Mouse (Mus musculus) intestine, postnatal 0 days (tissue): ENCODE measurements around the gene Pnkp. TPM values are rescaled to one million over a fixed set of nuclear protein-coding genes. Genes with fewer than 3 reads are reported as not detected.

Experiments
- ATAC-seq: fragments of 200-750 bp; cut with Nextera tagmentation; 2 replicates; pipeline ENCODE4 v1.8.0; 2017; ENCODE audit warnings: mild to moderate bottlenecking, moderate TSS enrichment, moderate library complexity
- H3K27ac ChIP-seq: fragments of 300-500 bp; sonication (generic); 2 replicates; pipeline ENCODE4 v1.5.1; 2014; ENCODE audit warnings: mild to moderate bottlenecking, low read depth, low read length, moderate library complexity
- H3K27me3 ChIP-seq: fragments of 300-500 bp; sonication (generic); replicated peaks from 2 replicates; pipeline ENCODE4 v1.6.1; 2014; ENCODE audit warnings: low read length, mixed read lengths; ENCODE audit not compliant: control insufficient read depth, insufficient read depth
- H3K36me3 ChIP-seq: fragments of 300-500 bp; sonication (generic); 2 replicates; pipeline ENCODE4 v1.6.1; 2014; ENCODE audit warnings: mild to moderate bottlenecking, moderate library complexity; ENCODE audit not compliant: control insufficient read depth, insufficient read depth
- H3K4me1 ChIP-seq: fragments of 300-500 bp; sonication (generic); replicated peaks from 2 replicates; pipeline ENCODE4 v1.6.1; 2014; ENCODE audit warnings: antibody characterized with exemption, low read length, mixed read lengths; ENCODE audit not compliant: control insufficient read depth, insufficient read depth
- H3K4me2 ChIP-seq: fragments of 300-500 bp; sonication (generic); replicated peaks from 2 replicates; pipeline ENCODE4 v1.6.1; 2014; ENCODE audit warnings: low read depth, mild to moderate bottlenecking, moderate library complexity
- H3K4me3 ChIP-seq: fragments of 300-500 bp; sonication (generic); 2 replicates; pipeline ENCODE4 v1.5.1; 2014; ENCODE audit warnings: low read depth, low read length
- H3K9ac ChIP-seq: fragments of 300-500 bp; sonication (generic); 2 replicates; pipeline ENCODE4 v1.6.1; 2014; ENCODE audit warnings: mild to moderate bottlenecking, low read depth, low read length
- H3K9me3 ChIP-seq: fragments of 300-500 bp; sonication (generic); 2 replicates; pipeline ENCODE4 v1.6.1; 2016; ENCODE audit warnings: mixed run types; ENCODE audit not compliant: control insufficient read depth
- CTCF ChIP-seq: sonication (generic); IDR thresholded peaks from 2 replicates; pipeline ENCODE4 v1.5.1; 2016; ENCODE audit warnings: low read depth, mild to moderate bottlenecking, control low read depth, antibody characterized with exemption, moderate library complexity
- WGBS: fragments of 180-500 bp; shearing (Covaris S2); extraction: QIAGEN DNeasy Blood & Tissue Kit; methylation state at CpG from one replicate; pipeline ENCODE4 v1.1.7; 2014; 5-methylcytosine and 5-hydroxymethylcytosine counted together
- polyA plus RNA-seq: library from polyadenylated mRNA; unstranded; fragments of >200 nt; fragmentation: Nextera tagmentation; extraction: Ambion mirVana; gene quantifications from 2 replicates; pipeline ENCODE4 v1.2.1, GENCODE M21; 2015

Gene Pnkp
- polyA plus RNA-seq, 1 experiment from 2014 or later = 27.7 TPM

DNA sequence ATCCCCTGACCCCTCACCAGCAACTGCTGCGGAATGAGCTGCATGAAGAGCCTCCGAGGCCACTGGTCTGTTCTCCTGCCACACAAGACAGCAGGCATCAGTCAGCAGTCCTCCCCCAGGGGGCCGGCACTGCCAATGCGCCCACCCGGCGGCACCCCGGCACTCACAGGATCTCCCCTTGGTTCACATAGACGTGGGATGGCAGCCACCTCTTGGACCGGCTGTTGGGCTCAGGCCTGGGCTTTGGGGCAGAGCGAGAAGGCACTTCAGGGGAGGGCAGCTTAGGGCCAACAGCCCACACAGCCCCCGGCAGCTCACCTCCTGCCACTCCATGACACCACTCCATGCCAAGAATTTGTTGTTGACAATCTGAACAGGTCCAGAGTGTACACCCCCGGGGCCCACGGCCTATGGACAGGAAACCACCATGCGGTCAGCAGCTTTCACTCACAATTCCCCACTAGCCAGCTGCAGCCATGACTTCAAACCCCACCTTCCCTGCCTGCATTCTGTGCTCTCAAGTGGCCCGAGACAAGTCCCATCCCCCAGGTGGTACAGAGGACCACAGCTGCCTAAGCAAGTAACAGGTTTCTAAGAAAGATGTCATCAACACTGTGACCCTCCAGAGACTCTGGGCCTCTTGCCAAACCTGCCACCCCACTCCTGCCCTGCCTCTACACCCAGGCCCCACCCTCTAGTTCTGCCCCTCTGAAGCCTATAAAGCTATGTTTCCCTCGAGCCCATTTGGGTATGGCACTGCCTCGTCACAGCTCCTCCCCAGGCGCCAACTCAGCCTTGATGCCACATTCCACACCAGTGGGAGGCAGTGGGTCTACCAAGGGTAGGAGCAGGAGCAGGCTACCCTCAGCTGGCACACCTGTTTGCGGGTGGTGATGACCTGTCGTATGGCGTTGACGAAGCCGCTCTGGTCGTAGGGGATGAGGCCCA, 7.9 kb downstream of the Pnkp start:
- Histone ChIP-seq H3K27me3 (no peaks in the 10 kb centered on the region), H3K9me3 (no peaks in the 10 kb centered on the region), H3K4me2 (no peak overlapping the region), H3K4me3 (no peak overlapping the region), H3K27ac (0 out of 2 replicates have a peak overlapping the region, but pooled peaks have one; percentile 21), H3K36me3 (peaks cover 42% of the 10 kb centered on the region), H3K9ac (no peak overlapping the region), H3K4me1 (peaks cover 27% of the 10 kb centered on the region)
- no peak for ATAC-seq
- TF ChIP-seq CTCF = no peak
- WGBS = 78% methylated on average over 24 of the region's 24 CpGs

DNA sequence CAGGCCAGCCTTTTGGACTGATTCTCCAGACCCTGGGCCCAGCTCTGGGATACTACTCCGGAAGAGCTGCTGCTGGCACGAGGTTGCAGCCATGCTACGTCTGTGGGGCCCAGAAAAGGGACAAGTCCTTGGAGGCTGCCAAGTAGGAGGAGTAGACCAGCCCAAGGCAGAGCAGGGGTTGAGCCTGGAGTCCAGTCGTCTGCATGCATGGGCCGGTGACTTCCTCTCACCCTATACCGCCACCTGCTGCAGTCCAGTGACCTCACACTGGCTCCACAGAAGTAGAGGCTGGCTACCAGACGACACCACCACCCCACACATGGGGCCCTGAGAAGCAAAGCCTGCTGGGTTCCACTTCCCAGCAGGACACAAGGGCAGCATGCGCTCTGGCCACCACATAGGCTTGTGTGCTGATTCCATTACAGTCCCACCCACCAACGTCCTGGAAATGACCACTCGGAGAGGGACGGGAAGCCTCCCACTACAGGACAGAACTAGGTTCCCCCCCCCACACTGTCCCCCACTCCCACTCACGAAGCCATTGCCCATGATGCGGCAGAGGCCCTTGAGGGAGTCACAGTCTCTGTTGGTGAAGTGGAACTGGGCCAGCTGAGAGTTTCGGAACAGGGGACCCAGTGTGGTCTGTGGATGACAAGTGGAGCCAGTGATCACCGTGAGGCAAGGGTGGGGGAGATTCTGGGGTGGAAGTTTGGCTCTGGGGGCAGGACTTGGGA, 9.5 kb downstream of the Pnkp start:
- Histone ChIP-seq H3K4me1 (peaks cover 27% of the 10 kb centered on the region), H3K36me3 (peaks cover 38% of the 10 kb centered on the region), H3K9me3 (no peaks in the 10 kb centered on the region), H3K27ac (peak overlapping the region; percentile 37), H3K4me3 (peak overlapping the region; percentile 1; the same call in 1 of the 2 replicates), H3K4me2 (peak overlapping the region; percentile 79), H3K9ac (peak overlapping the region; percentile 45), H3K27me3 (no peaks in the 10 kb centered on the region)
- TF ChIP-seq CTCF = peak; percentile 64
- WGBS = 29% methylated on average over 15 of the region's 15 CpGs
- peak; percentile 29 for ATAC-seq

DNA sequence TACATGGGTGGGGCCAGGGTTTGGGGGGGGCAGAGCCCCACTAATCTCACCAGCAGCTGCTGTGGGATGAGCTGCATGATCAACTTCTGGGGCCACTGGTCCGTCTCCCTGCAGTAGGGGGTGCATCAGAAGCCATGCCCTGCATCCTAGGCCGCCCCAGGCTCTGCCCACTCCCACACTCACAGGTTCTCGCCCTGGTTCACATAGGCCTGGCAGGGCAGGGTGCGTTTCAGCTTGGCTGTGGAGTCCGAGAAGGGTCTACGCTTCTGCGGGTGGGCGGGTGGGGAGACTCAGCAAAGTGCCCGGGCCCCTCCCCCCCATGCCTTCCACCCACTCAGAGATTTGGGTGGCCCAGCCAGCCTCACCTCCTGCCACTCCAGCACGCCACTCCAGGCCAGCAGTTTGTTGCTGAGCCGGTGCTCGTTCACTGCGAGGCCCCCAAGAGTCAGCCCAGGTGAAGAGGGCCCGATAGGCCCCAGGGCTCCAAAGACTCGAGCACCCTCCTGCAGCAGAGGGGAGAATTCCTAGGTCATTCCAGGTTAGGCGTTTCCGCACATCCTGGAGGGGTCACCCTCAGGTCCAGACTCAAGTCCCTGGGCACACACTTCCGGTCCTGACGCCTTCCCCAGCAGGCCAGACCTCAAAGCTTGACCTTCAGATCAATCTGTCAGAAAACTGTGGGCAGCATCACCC, 10.2 kb downstream of the Pnkp start:
- ATAC-seq = no peak
- H3K4me3 ChIP-seq = peak overlapping the region; percentile 86; the same call in 1 of the 2 replicates
- 58% methylated on average over 18 of the region's 19 CpGs for WGBS
- peaks cover 27% of the 10 kb centered on the region for H3K4me1 ChIP-seq
- no peaks in the 10 kb centered on the region for H3K27me3 ChIP-seq
- peaks cover 31% of the 10 kb centered on the region for H3K36me3 ChIP-seq
- H3K27ac ChIP-seq = 0 out of 2 replicates have a peak overlapping the region, but pooled peaks have one; percentile 37
- TF ChIP-seq CTCF = no peak
- H3K4me2 ChIP-seq = peak overlapping the region; percentile 79
- no peaks in the 10 kb centered on the region for H3K9me3 ChIP-seq
- no peak overlapping the region for H3K9ac ChIP-seq

DNA sequence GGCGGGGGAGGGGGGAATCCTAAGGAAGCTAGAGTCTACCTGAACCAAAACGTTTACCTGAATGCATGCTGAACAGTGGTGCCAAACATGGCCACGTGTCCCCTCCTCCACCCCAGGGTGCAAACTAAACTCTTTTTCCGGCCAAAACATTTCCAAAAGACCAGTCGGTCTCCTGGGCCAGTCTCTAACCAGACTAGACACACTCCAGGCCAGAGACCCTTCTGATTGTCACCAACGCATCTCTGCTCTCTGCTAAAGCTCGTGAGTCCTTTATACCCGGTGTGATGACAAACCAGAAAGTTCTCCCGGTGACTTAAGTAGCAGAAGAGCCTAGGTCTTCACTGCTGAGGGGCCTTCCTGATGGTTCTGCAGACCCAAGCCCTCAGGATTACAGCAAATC, 10.9 kb downstream of the Pnkp start:
- Histone ChIP-seq H3K27ac (no peak overlapping the region), H3K27me3 (no peaks in the 10 kb centered on the region), H3K9me3 (no peaks in the 10 kb centered on the region), H3K4me1 (peaks cover 27% of the 10 kb centered on the region), H3K4me3 (peak overlapping the region; percentile 86), H3K36me3 (peaks cover 25% of the 10 kb centered on the region), H3K9ac (no peak overlapping the region), H3K4me2 (peak overlapping the region; percentile 79)
- ATAC-seq = no peak
- TF ChIP-seq CTCF = no peak
- WGBS = 41% methylated on average over 9 of the region's 9 CpGs

DNA sequence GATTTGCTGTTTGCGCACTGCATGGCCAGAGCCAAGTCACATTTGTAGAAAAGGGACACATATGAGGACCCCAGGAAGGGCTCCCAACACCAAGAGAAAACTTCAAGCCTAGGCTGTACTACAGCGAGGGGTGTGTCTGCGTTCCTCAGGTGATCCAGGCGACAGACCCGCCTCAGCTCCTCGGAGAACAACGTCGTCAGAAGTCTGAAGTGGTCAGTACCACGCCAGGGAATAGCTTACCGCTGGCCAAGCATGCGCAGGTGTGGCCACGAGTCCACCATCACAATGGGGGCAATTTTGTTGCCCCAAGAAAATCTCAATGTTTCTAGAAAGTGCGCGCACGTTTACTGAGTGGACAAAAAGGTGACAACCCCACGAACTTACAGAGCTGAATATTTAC, 11.5 kb downstream of the Pnkp start:
- 6% methylated on average over 16 of the region's 16 CpGs for WGBS
- Histone ChIP-seq H3K4me3 (peak overlapping the region; percentile 86), H3K36me3 (peaks cover 18% of the 10 kb centered on the region), H3K27ac (peak overlapping the region; percentile 98), H3K9ac (peak overlapping the region; percentile 95; the same call in 1 of the 2 replicates), H3K4me2 (peak overlapping the region; percentile 79), H3K27me3 (no peaks in the 10 kb centered on the region), H3K9me3 (no peaks in the 10 kb centered on the region), H3K4me1 (peaks cover 27% of the 10 kb centered on the region)
- TF ChIP-seq CTCF = no peak
- ATAC-seq = no peak
